Mouse (Mus musculus): ENCODE data around the gene Hoxd3. TPM values are rescaled to one million over a fixed set of nuclear protein-coding genes. Genes with fewer than 3 reads are reported as not detected.

The Hoxd3 gene
- polyA plus RNA-seq, 1 experiment from 2014 or later = 0.21 TPM

GRCm38 (mm10) chr2:74690338-74690716 is 21.4 kb upstream of the Hoxd3 start:
- H3K4me2 ChIP-seq = no peak overlapping the region
- H3K27ac ChIP-seq = no peak overlapping the region
- ATAC-seq (replicated peaks) = no peak
- WGBS = 9% methylated on average over 8 of the region's 8 CpGs
- H3K27me3 ChIP-seq (replicated peaks) = peaks cover 88% of the 10 kb centered on the region
- no peak overlapping the region for H3K9ac ChIP-seq
- no peaks in the 10 kb centered on the region for H3K4me1 ChIP-seq
- no peak overlapping the region for H3K4me3 ChIP-seq
- no peaks in the 10 kb centered on the region for H3K36me3 ChIP-seq (replicated peaks)
- H3K9me3 ChIP-seq = no peaks in the 10 kb centered on the region

- Histone ChIP-seq H3K27me3 (replicated peaks) (peaks cover 93% of the 10 kb centered on the region), H3K4me1 (no peaks in the 10 kb centered on the region), H3K9ac (no peak within 1 kb of the TSS), H3K36me3 (replicated peaks) (no peaks in the 10 kb centered on the region), H3K9me3 (no peaks in the 10 kb centered on the region), H3K4me2 (no peak within 1 kb of the TSS), H3K4me3 (no peak within 1 kb of the TSS), H3K27ac (no peak within 1 kb of the TSS)
- 1% methylated on average over 56 of the region's 56 CpGs for WGBS
- no peak for ATAC-seq (replicated peaks)
These were observed 20.4 kb upstream of the Hoxd3 start, which contains the start of gene Hoxd10 for GRCm38 (mm10) chr2:74691022-74691951. Hoxd10 (plus strand) TSS chr2:74691924.

- 4% methylated on average over 35 of the region's 35 CpGs for WGBS
- ATAC-seq (replicated peaks) = no peak
- Histone ChIP-seq H3K9ac (no peak overlapping the region), H3K9me3 (no peaks in the 10 kb centered on the region), H3K27ac (no peak overlapping the region), H3K4me3 (no peak overlapping the region), H3K4me2 (no peak overlapping the region), H3K4me1 (no peaks in the 10 kb centered on the region), H3K36me3 (replicated peaks) (no peaks in the 10 kb centered on the region), H3K27me3 (replicated peaks) (peaks cover 93% of the 10 kb centered on the region)
These were observed 19.5 kb upstream of the Hoxd3 start for GRCm38 (mm10) chr2:74691995-74692807.

GRCm38 (mm10) chr2:74692808-74693431 is 18.8 kb upstream of the Hoxd3 start:
- Histone ChIP-seq H3K27ac (no peak overlapping the region), H3K9me3 (no peaks in the 10 kb centered on the region), H3K4me3 (no peak overlapping the region), H3K4me2 (no peak overlapping the region), H3K27me3 (replicated peaks) (peaks cover 93% of the 10 kb centered on the region), H3K9ac (no peak overlapping the region), H3K4me1 (peaks cover 5% of the 10 kb centered on the region; the same call in 1 of the 2 replicates), H3K36me3 (replicated peaks) (no peaks in the 10 kb centered on the region)
- WGBS = 2% methylated on average over 20 of the region's 20 CpGs
- ATAC-seq (replicated peaks) = no peak

- Histone ChIP-seq H3K36me3 (replicated peaks) (no peaks in the 10 kb centered on the region), H3K4me3 (no peak overlapping the region), H3K27ac (no peak overlapping the region), H3K4me1 (peaks cover 8% of the 10 kb centered on the region; the same call in 1 of the 2 replicates), H3K9ac (no peak overlapping the region), H3K27me3 (replicated peaks) (peaks cover 90% of the 10 kb centered on the region), H3K9me3 (no peaks in the 10 kb centered on the region), H3K4me2 (no peak overlapping the region)
- WGBS = 7% methylated on average over 4 of the region's 4 CpGs
- ATAC-seq (replicated peaks) = no peak
These were observed 18.3 kb upstream of the Hoxd3 start for GRCm38 (mm10) chr2:74693432-74693827.

GRCm38 (mm10) chr2:74694066-74694465 is 17.7 kb upstream of the Hoxd3 start:
- Histone ChIP-seq H3K9ac (no peak overlapping the region), H3K4me3 (no peak overlapping the region), H3K9me3 (no peaks in the 10 kb centered on the region), H3K36me3 (replicated peaks) (no peaks in the 10 kb centered on the region), H3K27ac (no peak overlapping the region), H3K4me1 (peaks cover 8% of the 10 kb centered on the region; the same call in 1 of the 2 replicates), H3K27me3 (replicated peaks) (peaks cover 90% of the 10 kb centered on the region), H3K4me2 (no peak overlapping the region)
- WGBS = 2% methylated on average over 16 of the region's 16 CpGs
- ATAC-seq (replicated peaks) = no peak

- no peak overlapping the region for H3K27ac ChIP-seq
- 9% methylated on average over 1 of the region's 1 CpGs for WGBS
- H3K36me3 ChIP-seq (replicated peaks) = no peaks in the 10 kb centered on the region
- H3K9me3 ChIP-seq = no peaks in the 10 kb centered on the region
- H3K4me2 ChIP-seq = no peak overlapping the region
- peaks cover 94% of the 10 kb centered on the region for H3K27me3 ChIP-seq (replicated peaks)
- ATAC-seq (replicated peaks) = no peak
- no peak overlapping the region for H3K4me3 ChIP-seq
- H3K4me1 ChIP-seq = peaks cover 8% of the 10 kb centered on the region; the same call in 1 of the 2 replicates
- no peak overlapping the region for H3K9ac ChIP-seq
These were observed 16.3 kb upstream of the Hoxd3 start for GRCm38 (mm10) chr2:74695383-74695782.

GRCm38 (mm10) chr2:74695813-74696430 is 15.8 kb upstream of the Hoxd3 start:
- H3K36me3 ChIP-seq (replicated peaks) = no peaks in the 10 kb centered on the region
- no peak overlapping the region for H3K4me2 ChIP-seq
- H3K4me3 ChIP-seq = no peak overlapping the region
- ATAC-seq (replicated peaks) = no peak
- H3K9me3 ChIP-seq = no peaks in the 10 kb centered on the region
- WGBS = 2% methylated on average over 7 of the region's 7 CpGs
- H3K27ac ChIP-seq = no peak overlapping the region
- H3K27me3 ChIP-seq (replicated peaks) = peaks cover 97% of the 10 kb centered on the region
- peaks cover 8% of the 10 kb centered on the region; the same call in 1 of the 2 replicates for H3K4me1 ChIP-seq
- H3K9ac ChIP-seq = no peak overlapping the region

- peaks cover 97% of the 10 kb centered on the region for H3K27me3 ChIP-seq (replicated peaks)
- H3K4me2 ChIP-seq = no peak overlapping the region
- H3K36me3 ChIP-seq (replicated peaks) = no peaks in the 10 kb centered on the region
- under 1% methylated on average over 34 of the region's 34 CpGs for WGBS
- H3K9me3 ChIP-seq = no peaks in the 10 kb centered on the region
- no peak for ATAC-seq (replicated peaks)
- H3K9ac ChIP-seq = no peak overlapping the region
- peaks cover 8% of the 10 kb centered on the region; the same call in 1 of the 2 replicates for H3K4me1 ChIP-seq
- no peak overlapping the region for H3K27ac ChIP-seq
- no peak overlapping the region for H3K4me3 ChIP-seq
These were observed 15.0 kb upstream of the Hoxd3 start for GRCm38 (mm10) chr2:74696442-74697335.

- Histone ChIP-seq H3K4me2 (peak within 1 kb of the TSS; percentile 40), H3K27me3 (replicated peaks) (peaks cover 93% of the 10 kb centered on the region), H3K9ac (no peak within 1 kb of the TSS)
These were observed 14.1 kb upstream of the Hoxd3 start, which contains the start of gene Hoxd9 for GRCm38 (mm10) chr2:74697567-74698121. Hoxd9 (plus strand) TSS chr2:74697727.

More at GRCm38 (mm10) chr2:74697567-74698121, 14.1 kb upstream of the Hoxd3 start, which contains the start of gene Hoxd9:
- H3K4me3 ChIP-seq = peak within 1 kb of the TSS; percentile 23
- WGBS = under 1% methylated on average over 43 of the region's 43 CpGs
- no peaks in the 10 kb centered on the region for H3K9me3 ChIP-seq
- no peak within 1 kb of the TSS for H3K27ac ChIP-seq
- peaks cover 8% of the 10 kb centered on the region; the same call in 1 of the 2 replicates for H3K4me1 ChIP-seq
- peak; percentile 39; the same call in 1 of the 2 replicates for ATAC-seq (replicated peaks)
- no peaks in the 10 kb centered on the region for H3K36me3 ChIP-seq (replicated peaks)
